Mouse (Mus musculus): Measurements from ENCODE around the gene Sult1b1.
"Not testable (repeated sequence)": the region's sequence is repeated elsewhere in the genome, so short reads cannot be mapped to it uniquely, and the experiment has no call there.

Sult1b1 gene

GRCm38 (mm10) chr5:87538111-87538510 lies at the start of gene Sult1b1:
Gene Sult1b1, minus strand, starts transcription at chr5:87538195.
- no peak for DNase-seq (ENCODE audit: low spot score in 2 of 2)

DNA sequence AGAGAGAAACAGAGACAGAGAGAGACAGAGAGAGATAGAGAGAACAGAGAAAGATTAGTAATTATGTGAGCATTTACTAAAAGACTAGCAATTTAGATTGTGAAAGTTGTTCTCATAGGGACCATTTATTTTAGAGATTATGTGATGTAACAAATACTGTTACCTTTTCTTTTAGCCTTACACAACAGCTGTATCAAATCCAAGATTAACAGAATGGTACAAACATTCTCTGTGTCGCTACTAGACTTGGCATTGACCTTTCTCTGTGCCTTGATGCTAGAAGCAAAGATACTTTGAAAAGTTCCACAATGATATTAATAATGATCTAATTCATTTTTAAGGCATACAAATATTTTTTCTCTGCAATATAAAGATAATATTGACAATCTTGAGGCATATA lies 42.4 kb upstream of the Sult1b1 start:
- no peak for DNase-seq (ENCODE audit: low spot score in 2 of 2)

GRCm38 (mm10) chr5:87574174-87574573 lies 36.2 kb upstream of the Sult1b1 start:
- no peak for DNase-seq (ENCODE audit: low spot score in 2 of 2)

DNA sequence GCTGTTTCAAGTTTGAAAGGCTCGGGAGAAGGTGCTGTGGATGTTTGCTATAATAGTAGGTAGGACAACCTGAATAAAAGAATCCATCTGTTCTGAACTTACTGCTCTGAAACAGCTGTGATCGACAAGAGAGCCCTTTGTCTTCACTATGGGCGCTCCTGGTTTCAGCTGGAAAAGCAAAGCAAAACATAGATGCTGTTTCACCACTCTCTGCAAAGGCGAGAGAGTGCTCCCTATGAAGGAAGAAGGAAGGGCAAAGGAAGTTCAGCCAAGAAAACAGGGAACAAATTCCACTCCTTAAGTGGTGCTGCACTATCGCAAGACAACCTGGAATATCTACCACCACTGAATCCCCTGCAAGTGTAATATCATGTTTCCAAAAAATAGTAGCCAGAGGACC lies 35.5 kb upstream of the Sult1b1 start:
- no peak for DNase-seq (ENCODE audit: low spot score in 2 of 2)

DNA sequence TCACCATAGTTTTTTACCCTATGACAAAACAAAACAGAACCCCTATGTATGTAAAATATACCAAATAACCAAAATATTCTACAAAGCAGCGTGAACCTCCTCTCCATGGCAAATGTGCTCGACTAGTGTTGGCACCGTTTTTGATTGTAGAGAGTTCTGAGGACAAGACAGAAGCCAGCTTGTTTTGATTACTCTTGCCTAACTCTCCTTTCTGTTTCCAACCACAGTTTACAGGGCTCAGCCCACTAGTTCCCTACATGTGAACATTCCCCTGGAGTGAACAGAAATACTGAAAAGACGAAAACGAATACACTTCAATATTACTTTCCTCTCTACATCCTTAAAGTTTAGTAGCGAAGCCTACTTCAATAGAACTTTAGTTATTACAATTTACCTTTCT lies 34.8 kb upstream of the Sult1b1 start:
- DNase-seq (ENCODE audit: low spot score in 2 of 2): no peak

DNA sequence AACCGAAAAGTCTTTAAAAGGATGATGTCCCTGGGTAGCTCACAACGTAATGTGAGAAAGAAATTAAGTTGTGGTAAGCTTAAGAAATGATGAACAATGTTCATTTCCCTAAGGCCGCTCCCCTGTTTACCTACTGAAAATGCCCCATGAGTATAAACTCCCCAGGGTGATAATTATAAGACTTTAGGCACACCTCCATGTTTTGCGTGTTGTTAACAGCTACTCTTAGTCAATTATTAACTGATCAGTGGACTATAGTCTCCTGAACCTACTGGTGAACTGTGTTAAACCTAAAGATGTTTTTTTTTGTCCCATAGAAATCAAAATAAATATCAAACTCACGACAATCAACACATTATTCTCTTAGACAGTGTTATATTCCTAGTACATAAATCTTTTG lies 30.9 kb upstream of the Sult1b1 start, which contains the start of gene Sult1d1:
Gene Sult1d1 (minus strand): TSS at position 183 of the 400 bp plus-strand sequence.
- DNase-seq (ENCODE audit: low spot score in 2 of 2): no peak

- no peak for DNase-seq (ENCODE audit: low spot score in 2 of 2)
These were observed 29.3 kb upstream of the Sult1b1 start for GRCm38 (mm10) chr5:87567306-87567705.

DNA sequence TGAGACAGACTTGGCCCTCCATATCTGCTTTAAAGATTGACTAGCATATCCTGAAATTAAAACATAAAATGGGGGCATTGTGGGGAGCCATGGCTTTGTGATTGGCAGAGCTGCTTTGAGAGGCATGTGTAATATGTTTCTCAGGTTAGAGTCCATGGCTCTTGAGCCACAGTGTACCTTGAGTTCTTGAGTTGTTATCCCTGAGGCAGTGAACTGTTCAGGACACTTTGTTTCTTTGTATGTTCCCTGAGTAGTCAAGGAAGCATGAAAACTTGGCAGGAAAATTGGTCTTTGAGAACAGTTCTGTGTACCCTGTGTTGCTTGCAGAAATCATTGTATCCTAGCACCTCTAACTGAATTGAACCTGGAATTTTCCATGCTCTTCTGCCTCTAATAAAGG lies 25.0 kb upstream of the Sult1b1 start:
- DNase-seq (ENCODE audit: low spot score in 2 of 2): no peak

GRCm38 (mm10) chr5:87562526-87562925 lies 24.5 kb upstream of the Sult1b1 start:
- DNase-seq (ENCODE audit: low spot score in 2 of 2): no peak

DNA sequence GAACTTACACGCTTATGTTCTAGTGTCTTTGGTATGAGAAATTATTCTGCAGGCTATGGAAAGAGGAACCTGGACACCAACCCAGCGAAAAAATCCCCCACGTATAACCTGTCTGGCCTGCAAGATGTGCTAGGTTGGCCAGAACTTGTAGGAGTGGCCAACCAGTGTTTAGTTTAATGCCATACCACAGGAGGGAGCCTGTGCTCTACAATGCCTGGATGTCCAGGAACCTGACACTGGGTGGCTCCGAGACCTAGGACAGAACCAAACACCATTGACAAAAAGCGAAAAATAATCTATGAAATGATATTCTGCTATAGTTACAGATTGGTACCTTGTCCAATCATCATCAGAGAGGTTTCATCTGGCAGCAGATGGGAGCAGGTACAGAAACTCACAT lies 22.1 kb upstream of the Sult1b1 start:
- no peak for DNase-seq (ENCODE audit: low spot score in 2 of 2)

- no peak for DNase-seq (ENCODE audit: low spot score in 2 of 2)
These were observed 12.9 kb upstream of the Sult1b1 start for GRCm38 (mm10) chr5:87550935-87551334.

DNA sequence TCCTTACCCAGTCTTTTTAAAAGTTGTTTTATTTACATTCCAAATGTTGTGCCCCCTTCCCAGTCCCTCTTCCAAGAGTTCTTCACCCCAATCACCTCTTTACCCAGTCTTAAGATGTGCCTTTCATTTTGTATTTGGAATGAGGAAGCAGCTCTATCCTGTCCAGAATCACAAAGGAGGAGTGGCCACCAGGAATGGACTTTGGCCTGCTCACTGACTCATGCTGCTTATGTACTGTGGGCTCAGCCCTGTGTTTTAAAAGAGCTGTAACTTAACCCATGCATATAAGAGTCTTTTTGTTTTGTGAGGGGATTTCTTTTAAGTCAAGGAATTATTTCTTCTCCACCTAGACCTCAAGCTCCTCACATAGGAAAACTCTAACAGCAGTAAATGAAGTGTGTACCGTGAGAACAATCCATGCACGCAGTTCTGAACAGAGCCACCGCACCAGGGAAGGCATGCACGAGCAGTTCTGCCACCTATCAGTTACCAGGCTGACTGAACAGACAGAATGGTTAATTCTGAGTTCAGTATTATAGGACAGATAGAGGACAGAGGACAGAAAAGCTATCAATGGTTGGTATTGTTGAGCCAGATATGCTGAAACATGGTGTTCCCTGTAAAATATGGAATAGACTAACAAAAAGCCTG lies 1.9 kb downstream of the Sult1b1 start:
- no peak for DNase-seq (ENCODE audit: low spot score in 2 of 2)

DNA sequence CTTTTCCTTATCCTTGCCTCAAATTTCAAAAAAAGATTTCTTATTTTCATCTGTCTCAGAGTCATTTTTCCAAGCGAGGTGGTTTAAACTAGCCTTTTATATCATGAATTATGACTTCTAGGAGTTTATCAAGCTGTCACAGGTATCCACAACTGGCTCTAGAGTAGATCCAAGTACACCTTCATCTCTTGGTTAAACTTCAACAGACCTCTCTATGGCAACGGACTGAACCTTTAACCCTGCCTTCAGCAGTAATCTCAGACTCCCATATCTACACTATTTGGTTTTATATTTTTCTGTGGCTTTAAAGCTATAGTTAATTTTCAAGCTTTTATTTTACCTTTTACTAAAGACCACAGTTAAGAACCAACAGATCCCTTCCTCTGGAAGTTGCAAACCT lies 5.7 kb downstream of the Sult1b1 start:
- DNase-seq (ENCODE audit: low spot score in 2 of 2): no peak

DNA sequence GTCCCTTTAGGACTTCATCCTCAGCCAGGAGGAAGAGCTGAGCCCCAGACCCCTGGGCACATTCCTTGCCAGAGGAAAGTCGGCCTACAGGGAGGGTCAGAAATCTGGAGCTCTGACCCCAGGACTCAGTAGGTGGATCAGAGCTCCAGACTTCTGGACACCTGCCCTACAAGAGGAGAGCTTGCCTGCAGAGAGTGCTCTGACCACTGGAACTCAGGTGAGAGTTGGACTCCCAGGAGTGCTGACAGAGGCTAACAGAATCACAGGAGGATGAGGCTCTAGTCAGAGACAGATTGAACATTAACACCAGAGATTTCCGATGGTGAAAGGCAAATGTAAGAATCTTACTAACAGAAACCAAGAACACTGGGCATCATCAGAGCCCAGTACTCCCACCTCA lies 14.4 kb downstream of the Sult1b1 start:
- not testable (repeated sequence) for DNase-seq (ENCODE audit: low spot score in 2 of 2)

DNA sequence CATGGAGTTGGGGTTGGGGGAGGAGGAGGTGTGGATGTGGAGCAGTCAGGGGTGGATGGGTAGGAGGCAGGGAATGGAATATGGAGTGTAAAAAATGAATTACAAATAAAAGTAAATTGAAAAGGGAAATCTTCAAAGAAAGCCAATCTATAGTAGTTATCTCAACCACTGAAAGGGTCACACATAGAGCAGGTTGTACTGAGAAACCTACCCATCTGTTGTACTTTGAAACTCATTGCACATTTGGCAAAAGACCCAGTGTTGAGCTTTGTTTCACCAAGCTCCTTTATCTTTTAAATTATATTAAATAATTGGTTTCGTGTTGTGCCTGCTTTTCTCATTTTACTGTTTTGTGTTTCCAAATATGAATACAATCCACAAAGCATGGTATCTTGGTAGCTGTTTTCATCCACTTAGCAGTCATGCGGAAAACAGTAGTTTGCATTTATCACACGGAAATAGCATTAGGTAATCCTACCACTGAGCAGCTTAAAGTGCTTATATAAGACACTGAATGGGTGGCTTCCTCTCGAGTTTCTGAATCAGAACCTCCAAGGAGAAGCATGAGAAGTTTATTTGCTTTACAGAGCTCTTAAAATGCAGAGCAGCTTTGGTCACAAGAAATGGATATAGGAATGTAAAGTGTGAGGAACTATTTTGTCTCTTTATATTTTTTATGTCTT lies 32.1 kb downstream of the Sult1b1 start:
- DNase-seq (ENCODE audit: low spot score in 2 of 2): no peak

DNA sequence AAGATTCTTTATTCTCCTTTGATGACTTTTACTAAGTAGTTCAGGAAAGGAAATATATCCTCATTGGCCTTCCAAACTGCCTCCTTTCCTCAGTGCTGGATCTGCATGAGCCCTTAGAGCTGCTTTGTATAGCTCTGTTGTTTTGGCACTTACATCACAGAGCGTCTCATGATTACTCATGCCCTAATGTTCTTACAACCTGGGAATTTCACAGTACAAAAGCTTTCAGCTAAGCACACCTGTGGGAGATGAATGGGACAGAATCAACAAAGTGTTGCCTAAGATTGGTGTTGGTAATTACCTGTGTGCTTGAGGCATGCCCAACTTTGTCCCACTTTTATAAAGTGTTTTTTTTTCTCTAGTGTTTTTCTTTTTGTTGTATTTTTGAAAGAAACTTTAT lies 35.3 kb downstream of the Sult1b1 start:
- DNase-seq (ENCODE audit: low spot score in 2 of 2): no peak

- no peak for DNase-seq (ENCODE audit: low spot score in 2 of 2)
These were observed 38.7 kb downstream of the Sult1b1 start for GRCm38 (mm10) chr5:87499341-87499740.

GRCm38 (mm10) chr5:87498936-87499335 lies 39.1 kb downstream of the Sult1b1 start:
- DNase-seq (ENCODE audit: low spot score in 2 of 2): no peak

- DNase-seq (ENCODE audit: low spot score in 2 of 2): no peak
These were observed 47.2 kb downstream of the Sult1b1 start, which contains the start of gene Ugt2a1 for GRCm38 (mm10) chr5:87490771-87491170. Gene Ugt2a1, minus strand, starts transcription at chr5:87490871.

- not testable (repeated sequence) for DNase-seq (ENCODE audit: low spot score in 2 of 2)
These were observed 51.3 kb downstream of the Sult1b1 start, which contains the start of gene Gm43638 for GRCm38 (mm10) chr5:87486706-87487105. Gene Gm43638, minus strand, starts transcription at chr5:87486806.

DNA sequence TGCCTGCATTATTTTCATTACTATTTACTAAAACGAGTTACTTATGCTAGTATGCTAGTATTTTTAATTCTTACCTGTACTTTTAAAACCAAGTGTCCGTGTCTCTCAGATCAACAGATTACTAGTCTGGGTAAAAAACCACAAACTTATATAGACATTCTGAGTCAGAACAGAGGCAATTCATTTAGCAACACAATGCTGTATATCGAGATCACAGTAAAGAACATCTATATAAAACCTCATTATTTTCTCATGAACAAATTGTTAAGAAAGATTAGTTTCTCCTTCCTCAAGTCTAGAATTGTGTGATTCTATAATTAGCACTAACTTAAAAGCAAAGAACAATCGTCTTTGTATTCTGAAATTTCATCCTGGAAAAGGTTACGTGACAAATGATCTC lies 55.8 kb downstream of the Sult1b1 start, which contains the start of gene Ugt2a2:
Gene Ugt2a2 (minus strand): TSS at position 101 of the 400 bp plus-strand sequence.
- no peak for DNase-seq (ENCODE audit: low spot score in 2 of 2)

Measured in thymus, postnatal 10 days (tissue).